Mouse (Mus musculus) liver, embryonic 13.5 days (tissue): ENCODE results near the gene Hivep3. TPM values are rescaled to one million over a fixed set of nuclear protein-coding genes. Genes with fewer than 3 reads are reported as not detected.

Source experiments
- ATAC-seq: fragments of 200-750 bp; cut with Nextera tagmentation; 2 replicates; pipeline ENCODE4 v1.8.0; 2017; ENCODE audit warnings: low read depth, mild to moderate bottlenecking, moderate number of reproducible peaks, moderate library complexity
- DNase-seq: peaks from one replicate; pipeline ENCODE4 v3.0.0; 2022
- H3K27ac ChIP-seq: fragments of 300-500 bp; sonication (generic); 2 replicates; pipeline ENCODE4 v1.5.1; 2015; ENCODE audit warnings: moderate library complexity, mild to moderate bottlenecking, inconsistent platforms
- H3K27me3 ChIP-seq: fragments of 300-500 bp; sonication (generic); 2 replicates; pipeline ENCODE4 v1.6.1; 2015; ENCODE audit warnings: mild to moderate bottlenecking, inconsistent platforms
- H3K36me3 ChIP-seq: fragments of 300-500 bp; sonication (generic); 2 replicates; pipeline ENCODE4 v1.6.1; 2015; ENCODE audit warnings: mild to moderate bottlenecking, inconsistent platforms
- H3K4me1 ChIP-seq: fragments of 300-500 bp; sonication (generic); replicated peaks from 2 replicates; pipeline ENCODE4 v1.6.1; 2015; ENCODE audit warnings: inconsistent platforms
- H3K4me2 ChIP-seq: fragments of 300-500 bp; sonication (generic); 2 replicates; pipeline ENCODE4 v1.6.1; 2015; ENCODE audit warnings: inconsistent platforms, mild to moderate bottlenecking, moderate library complexity
- H3K4me3 ChIP-seq: fragments of 300-500 bp; sonication (generic); replicated peaks from 2 replicates; pipeline ENCODE4 v1.5.1; 2015; ENCODE audit warnings: mild to moderate bottlenecking, inconsistent platforms
- H3K9ac ChIP-seq: fragments of 300-500 bp; sonication (generic); 2 replicates; pipeline ENCODE4 v1.6.1; 2015; ENCODE audit warnings: mild to moderate bottlenecking, inconsistent platforms
- H3K9me3 ChIP-seq: fragments of 300-500 bp; sonication (generic); replicated peaks from 2 replicates; pipeline ENCODE4 v1.6.1; 2016; ENCODE audit warnings: inconsistent platforms
- WGBS: fragments of 180-500 bp; shearing (Covaris S2); methylation state at CpG from one replicate; pipeline ENCODE4 v1.1.7; 2015; ENCODE audit not compliant: insufficient replicate concordance; 5-methylcytosine and 5-hydroxymethylcytosine counted together
- polyA plus RNA-seq: library from polyadenylated mRNA; unstranded; fragments of >200 nt; fragmentation: Nextera tagmentation; extraction: Ambion mirVana; gene quantifications from 2 replicates; pipeline ENCODE4 v1.2.1, GENCODE M21; 2015

Gene Hivep3
- polyA plus RNA-seq, 1 experiment from 2014 or later: 2.1 TPM

DNA sequence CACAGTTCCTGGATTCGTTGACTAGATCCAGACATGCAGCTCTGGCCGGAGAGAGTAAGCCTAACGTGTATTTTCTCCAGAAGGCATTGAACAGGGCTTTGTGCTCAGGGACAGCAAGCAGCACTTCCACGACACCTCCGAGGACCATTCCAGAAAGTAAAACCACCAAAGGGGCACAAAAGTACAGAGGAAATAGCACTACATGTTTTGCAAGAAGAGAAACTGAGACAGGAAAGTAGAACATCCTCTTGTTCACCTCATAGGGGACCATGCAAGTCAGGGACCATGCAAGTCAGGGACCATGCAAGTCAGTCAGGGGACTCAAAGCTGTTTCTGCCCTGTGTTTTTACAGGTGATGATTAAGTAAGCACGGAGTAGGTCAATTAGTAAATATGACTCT lies 272.5 kb downstream of the Hivep3 start:
- no peak for DNase-seq
- ATAC-seq: no peak
- no peak overlapping the region for H3K4me2 ChIP-seq
- WGBS: 46% methylated on average over 6 of the region's 6 CpGs
- H3K27ac ChIP-seq: no peak overlapping the region
- H3K9ac ChIP-seq: no peak overlapping the region
- no peaks in the 10 kb centered on the region for H3K9me3 ChIP-seq
- H3K27me3 ChIP-seq: no peaks in the 10 kb centered on the region
- no peak overlapping the region for H3K4me3 ChIP-seq
- no peaks in the 10 kb centered on the region for H3K4me1 ChIP-seq
- no peaks in the 10 kb centered on the region for H3K36me3 ChIP-seq

DNA sequence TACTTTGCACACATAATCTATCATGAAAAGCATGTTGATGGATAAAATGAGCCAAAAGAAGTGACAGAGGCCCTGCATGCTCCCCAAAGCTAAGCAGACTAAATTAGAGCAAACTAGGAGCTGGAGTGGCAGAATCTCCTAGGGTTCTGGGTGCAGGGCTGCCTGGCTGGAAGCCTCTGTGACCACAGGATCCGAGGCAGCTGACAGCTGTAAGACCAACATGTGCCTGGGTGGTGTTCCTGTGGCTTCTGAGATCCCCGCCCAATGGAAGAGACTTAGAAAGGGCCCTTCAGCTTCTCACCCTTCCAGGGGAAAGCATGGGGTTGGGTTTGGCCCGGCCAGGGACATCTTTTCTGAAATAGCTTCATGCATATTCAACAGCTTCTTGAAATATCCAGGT lies 274.3 kb downstream of the Hivep3 start:
- H3K4me2 ChIP-seq: no peak overlapping the region
- no peak overlapping the region for H3K27ac ChIP-seq
- no peaks in the 10 kb centered on the region for H3K4me1 ChIP-seq
- DNase-seq (no peak), ATAC-seq (no peak)
- H3K9ac ChIP-seq: no peak overlapping the region
- H3K9me3 ChIP-seq: no peaks in the 10 kb centered on the region
- no peak overlapping the region for H3K4me3 ChIP-seq
- H3K36me3 ChIP-seq: no peaks in the 10 kb centered on the region
- H3K27me3 ChIP-seq: no peaks in the 10 kb centered on the region
- WGBS: 22% methylated on average over 3 of the region's 3 CpGs

DNA sequence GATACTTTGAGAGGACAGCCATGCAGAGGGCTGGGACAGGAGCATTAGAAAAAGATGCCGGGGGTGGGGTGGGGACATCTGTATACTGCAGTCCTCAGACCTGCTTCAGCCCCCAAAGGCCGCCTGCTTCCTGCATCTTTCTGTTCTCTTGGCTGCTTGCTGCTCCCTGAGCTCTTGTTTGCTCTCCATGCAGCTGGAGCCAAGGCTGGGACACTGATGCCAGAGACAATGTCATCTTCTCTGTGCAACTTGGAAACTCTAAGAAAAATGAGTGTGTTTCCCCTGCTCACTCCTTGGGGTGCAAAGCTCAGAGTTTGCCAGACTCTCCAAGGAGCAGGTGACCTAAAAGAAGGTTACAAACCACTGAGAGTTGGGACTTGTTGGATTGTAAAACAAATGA lies 275.6 kb downstream of the Hivep3 start:
- Histone ChIP-seq H3K27ac (no peak overlapping the region), H3K9ac (no peak overlapping the region), H3K27me3 (no peaks in the 10 kb centered on the region), H3K4me2 (no peak overlapping the region), H3K9me3 (no peaks in the 10 kb centered on the region), H3K4me3 (no peak overlapping the region), H3K36me3 (no peaks in the 10 kb centered on the region), H3K4me1 (no peaks in the 10 kb centered on the region)
- ATAC-seq: no peak
- no peak for DNase-seq
- 49% methylated on average over 2 of the region's 2 CpGs for whole genome bisulfite sequencing

DNA sequence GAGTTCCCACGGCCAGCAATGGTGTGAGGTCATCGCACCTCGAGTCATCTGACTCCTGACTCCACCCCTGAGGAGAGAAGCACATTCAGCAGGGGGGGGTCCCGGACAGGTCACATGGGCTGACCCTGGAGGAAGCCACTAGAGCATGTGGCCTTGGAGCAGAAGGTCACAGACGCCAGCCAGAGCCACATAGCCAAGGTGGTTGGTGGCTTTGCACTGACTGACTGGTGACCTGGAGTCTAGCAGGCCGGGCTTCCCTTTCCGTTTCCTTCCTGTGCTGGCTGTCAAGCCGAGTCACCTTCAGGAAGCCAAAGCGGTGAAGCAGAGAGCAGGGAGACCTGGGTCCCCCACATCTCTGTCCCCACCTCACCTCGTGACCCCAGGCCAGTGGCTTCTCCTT lies 278.2 kb downstream of the Hivep3 start:
- DNase-seq: no peak
- H3K27ac ChIP-seq: no peak overlapping the region

DNA sequence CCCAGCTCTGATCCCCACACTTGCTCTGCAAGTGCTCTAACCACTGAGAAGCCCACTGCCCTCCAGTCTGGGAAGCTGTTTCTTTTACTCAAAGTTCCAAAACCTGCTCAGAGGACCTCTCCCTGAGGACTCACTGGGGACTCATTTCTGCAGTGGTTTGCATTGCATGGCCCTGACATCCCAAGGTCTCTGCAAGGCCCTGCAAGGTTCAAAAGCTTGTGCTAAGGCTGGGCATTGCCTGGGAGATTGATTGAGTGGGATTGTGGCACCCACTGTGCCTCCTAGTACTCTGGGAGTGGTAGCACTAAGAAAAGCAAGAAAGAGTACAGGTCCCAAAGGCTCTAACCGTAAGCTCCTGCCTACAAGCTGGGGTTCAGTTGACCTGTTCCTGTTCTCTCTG lies 279.3 kb downstream of the Hivep3 start:
- Histone ChIP-seq H3K9me3 (no peaks in the 10 kb centered on the region), H3K27ac (no peak overlapping the region), H3K9ac (no peak overlapping the region), H3K4me2 (no peak overlapping the region), H3K4me1 (no peaks in the 10 kb centered on the region), H3K4me3 (no peak overlapping the region), H3K27me3 (no peaks in the 10 kb centered on the region), H3K36me3 (no peaks in the 10 kb centered on the region)
- DNase-seq: no peak
- no peak for ATAC-seq
- WGBS: 65% methylated on average over 1 of the region's 1 CpGs

More for the DNA sequence above, 278.2 kb downstream of the Hivep3 start:
- no peaks in the 10 kb centered on the region for H3K4me1 ChIP-seq
- H3K36me3 ChIP-seq: no peaks in the 10 kb centered on the region
- H3K4me2 ChIP-seq: no peak overlapping the region
- no peaks in the 10 kb centered on the region for H3K9me3 ChIP-seq
- ATAC-seq: no peak
- 24% methylated on average over 10 of the region's 10 CpGs for WGBS
- no peak overlapping the region for H3K4me3 ChIP-seq
- H3K9ac ChIP-seq: no peak overlapping the region
- no peaks in the 10 kb centered on the region for H3K27me3 ChIP-seq

DNA sequence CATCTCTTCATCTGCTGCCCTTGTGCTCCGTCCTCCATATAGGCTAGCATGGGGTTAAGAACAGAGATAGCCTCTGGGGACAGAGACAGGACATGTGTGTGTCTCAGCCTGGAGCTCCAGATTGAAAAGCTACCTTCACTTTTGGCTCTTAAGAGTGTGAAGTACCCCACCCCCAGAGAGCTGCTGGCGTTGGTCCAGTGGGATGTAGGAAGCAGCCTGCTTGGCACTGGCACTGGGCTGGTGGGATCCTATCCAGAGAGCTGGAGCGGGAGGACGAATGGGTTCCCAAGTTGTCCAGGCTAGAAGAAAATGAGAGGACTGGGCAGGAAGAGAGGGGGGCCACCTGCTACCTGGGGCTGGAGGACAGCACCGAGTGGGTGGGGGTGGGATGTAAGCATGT lies 284.8 kb downstream of the Hivep3 start:
- ATAC-seq: no peak
- Histone ChIP-seq H3K9me3 (no peaks in the 10 kb centered on the region), H3K36me3 (no peaks in the 10 kb centered on the region), H3K27me3 (no peaks in the 10 kb centered on the region), H3K27ac (no peak overlapping the region), H3K4me2 (no peak overlapping the region), H3K4me3 (no peak overlapping the region), H3K4me1 (no peaks in the 10 kb centered on the region), H3K9ac (no peak overlapping the region)
- WGBS: 63% methylated on average over 5 of the region's 5 CpGs
- DNase-seq: no peak

DNA sequence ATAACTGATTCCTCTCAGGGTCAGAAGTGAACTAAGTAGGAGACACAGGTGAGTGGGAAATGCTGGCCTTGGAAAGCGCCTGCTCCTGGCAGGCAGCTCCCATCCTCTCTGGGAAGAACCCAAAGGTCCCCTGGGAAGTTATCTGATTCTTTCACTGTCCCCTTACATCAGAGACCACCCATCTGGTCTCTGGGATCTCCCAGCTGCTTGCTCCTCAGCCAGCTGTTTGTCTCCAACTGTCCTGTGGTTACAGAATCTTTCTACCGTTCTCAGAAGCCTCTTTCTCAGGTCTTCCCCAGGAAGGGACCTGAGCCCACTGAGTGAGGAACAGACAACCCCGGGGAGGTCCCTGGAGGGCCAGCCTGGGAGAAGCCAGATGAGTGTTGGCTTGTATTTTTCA lies 288.8 kb downstream of the Hivep3 start:
- 37% methylated on average over 3 of the region's 3 CpGs for WGBS
- H3K4me3 ChIP-seq: no peak overlapping the region
- ATAC-seq: no peak

DNA sequence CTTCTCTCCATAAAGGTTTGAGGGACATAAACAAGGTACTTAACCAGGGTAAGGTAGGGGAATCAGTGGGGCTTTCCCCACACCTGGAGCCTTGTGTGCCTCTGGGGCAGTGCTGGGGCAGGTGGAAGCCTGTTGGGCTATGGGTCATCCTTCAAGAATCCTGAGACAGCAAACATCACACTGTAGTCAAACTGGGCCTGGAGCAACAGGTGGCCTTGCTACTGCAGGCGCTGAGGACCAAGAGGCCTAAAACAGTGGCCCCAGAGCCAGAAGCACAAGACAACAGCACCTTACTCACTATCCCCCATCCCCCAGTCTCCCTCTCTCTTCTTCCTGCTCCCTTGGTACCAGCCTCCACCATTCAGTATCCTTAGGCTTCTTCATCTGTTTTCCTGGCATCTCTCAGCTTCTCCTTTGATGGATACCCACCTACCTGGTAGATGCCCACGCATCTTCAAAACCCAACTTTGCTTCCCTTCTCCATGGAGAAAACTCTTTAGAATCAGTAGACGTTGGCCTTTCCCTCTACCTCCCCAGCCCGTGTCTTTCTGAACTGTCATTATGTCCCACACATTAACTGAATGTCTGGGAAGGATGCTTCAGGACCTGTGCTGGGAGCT lies 289.7 kb downstream of the Hivep3 start:
- DNase-seq (no peak), ATAC-seq (no peak)
- H3K9ac ChIP-seq: no peak overlapping the region
- H3K4me3 ChIP-seq: no peak overlapping the region
- no peak overlapping the region for H3K27ac ChIP-seq
- no peaks in the 10 kb centered on the region for H3K36me3 ChIP-seq
- H3K4me1 ChIP-seq: no peaks in the 10 kb centered on the region
- no peaks in the 10 kb centered on the region; the same call in 1 of the 2 replicates for H3K27me3 ChIP-seq
- H3K4me2 ChIP-seq: no peak overlapping the region
- no peaks in the 10 kb centered on the region for H3K9me3 ChIP-seq
- WGBS: 57% methylated on average over 4 of the region's 4 CpGs

More for the DNA sequence above, 288.8 kb downstream of the Hivep3 start:
- H3K9me3 ChIP-seq: no peaks in the 10 kb centered on the region
- H3K9ac ChIP-seq: no peak overlapping the region
- no peaks in the 10 kb centered on the region for H3K4me1 ChIP-seq
- H3K27me3 ChIP-seq: no peaks in the 10 kb centered on the region
- no peak for DNase-seq
- H3K27ac ChIP-seq: no peak overlapping the region
- no peaks in the 10 kb centered on the region for H3K36me3 ChIP-seq
- no peak overlapping the region for H3K4me2 ChIP-seq

DNA sequence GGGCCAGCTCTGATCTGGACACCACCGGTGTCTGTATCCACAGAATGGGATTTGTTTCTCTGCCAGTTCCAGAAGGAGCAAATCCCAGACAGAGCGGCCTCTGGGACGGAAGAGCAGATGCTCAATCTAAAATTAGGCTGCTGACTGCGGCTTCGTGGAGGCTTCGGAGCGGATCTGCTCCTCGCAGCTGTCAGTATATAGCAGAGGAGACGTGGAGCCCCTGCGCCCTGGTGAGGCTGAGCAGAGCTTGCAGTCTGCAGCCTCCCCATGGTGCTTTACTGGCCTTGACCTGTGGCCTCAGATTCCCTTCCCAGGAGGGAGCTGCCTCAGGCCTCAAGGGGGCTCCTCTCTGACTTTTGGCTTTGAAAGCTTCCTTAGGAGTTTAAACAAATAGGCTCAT lies 290.5 kb downstream of the Hivep3 start:
- Histone ChIP-seq H3K9ac (no peak overlapping the region), H3K4me3 (no peak overlapping the region), H3K9me3 (no peaks in the 10 kb centered on the region), H3K4me1 (no peaks in the 10 kb centered on the region), H3K27me3 (no peaks in the 10 kb centered on the region; the same call in 1 of the 2 replicates), H3K27ac (no peak overlapping the region), H3K36me3 (no peaks in the 10 kb centered on the region), H3K4me2 (no peak overlapping the region)
- ATAC-seq (no peak), DNase-seq (no peak)
- 64% methylated on average over 10 of the region's 10 CpGs for WGBS

DNA sequence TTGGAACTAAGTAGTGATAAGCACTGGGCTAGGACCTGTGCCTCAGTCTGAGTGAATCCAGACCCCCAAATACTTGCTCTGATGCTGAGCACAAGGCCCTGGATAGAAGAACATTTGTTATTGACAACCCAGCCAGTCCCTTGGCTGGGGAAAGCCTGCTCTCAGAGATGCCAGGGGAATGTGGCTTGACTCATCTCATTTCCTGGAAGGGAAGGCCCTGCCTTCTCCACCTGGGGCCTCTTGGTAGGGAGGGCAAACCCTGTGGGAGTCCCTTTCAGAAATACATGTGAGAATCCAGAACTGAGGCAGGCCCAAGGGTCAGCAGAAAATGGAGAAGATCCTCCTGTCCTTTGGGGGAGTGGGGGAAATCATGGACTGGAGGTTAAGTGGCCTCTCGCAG lies 294.1 kb downstream of the Hivep3 start:
- ATAC-seq: no peak
- Histone ChIP-seq H3K27ac (no peak overlapping the region), H3K9me3 (no peaks in the 10 kb centered on the region), H3K4me2 (no peak overlapping the region), H3K27me3 (peaks cover 22% of the 10 kb centered on the region), H3K9ac (no peak overlapping the region), H3K4me1 (no peaks in the 10 kb centered on the region), H3K36me3 (no peaks in the 10 kb centered on the region), H3K4me3 (no peak overlapping the region)
- DNase-seq: no peak
- WGBS: 71% methylated on average over 1 of the region's 1 CpGs

DNA sequence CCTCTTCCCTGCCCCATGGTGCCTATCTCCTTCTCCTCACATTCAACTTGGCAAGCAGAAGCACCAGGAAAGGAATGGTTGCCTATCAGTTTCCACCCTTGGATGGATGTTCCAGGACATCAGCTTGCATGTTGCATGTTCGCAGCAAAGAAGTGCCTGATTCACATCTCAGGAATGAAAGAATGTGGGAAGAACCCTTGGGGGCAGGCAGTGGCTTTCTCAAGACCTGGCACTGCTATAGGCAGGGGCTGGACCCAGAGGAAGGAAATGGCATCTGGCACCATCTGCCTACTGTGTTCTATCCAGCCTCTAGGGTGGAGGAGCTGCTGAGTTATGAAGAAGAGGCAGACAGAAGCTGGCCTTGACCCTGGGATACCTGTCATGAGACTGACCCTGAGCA lies 296.4 kb downstream of the Hivep3 start:
- Histone ChIP-seq H3K9ac (no peak overlapping the region), H3K4me2 (no peak overlapping the region), H3K9me3 (no peaks in the 10 kb centered on the region), H3K27ac (no peak overlapping the region), H3K27me3 (peaks cover 44% of the 10 kb centered on the region), H3K4me3 (no peak overlapping the region), H3K36me3 (no peaks in the 10 kb centered on the region), H3K4me1 (no peaks in the 10 kb centered on the region)
- DNase-seq (no peak), ATAC-seq (no peak)
- 54% methylated on average over 1 of the region's 1 CpGs for WGBS

DNA sequence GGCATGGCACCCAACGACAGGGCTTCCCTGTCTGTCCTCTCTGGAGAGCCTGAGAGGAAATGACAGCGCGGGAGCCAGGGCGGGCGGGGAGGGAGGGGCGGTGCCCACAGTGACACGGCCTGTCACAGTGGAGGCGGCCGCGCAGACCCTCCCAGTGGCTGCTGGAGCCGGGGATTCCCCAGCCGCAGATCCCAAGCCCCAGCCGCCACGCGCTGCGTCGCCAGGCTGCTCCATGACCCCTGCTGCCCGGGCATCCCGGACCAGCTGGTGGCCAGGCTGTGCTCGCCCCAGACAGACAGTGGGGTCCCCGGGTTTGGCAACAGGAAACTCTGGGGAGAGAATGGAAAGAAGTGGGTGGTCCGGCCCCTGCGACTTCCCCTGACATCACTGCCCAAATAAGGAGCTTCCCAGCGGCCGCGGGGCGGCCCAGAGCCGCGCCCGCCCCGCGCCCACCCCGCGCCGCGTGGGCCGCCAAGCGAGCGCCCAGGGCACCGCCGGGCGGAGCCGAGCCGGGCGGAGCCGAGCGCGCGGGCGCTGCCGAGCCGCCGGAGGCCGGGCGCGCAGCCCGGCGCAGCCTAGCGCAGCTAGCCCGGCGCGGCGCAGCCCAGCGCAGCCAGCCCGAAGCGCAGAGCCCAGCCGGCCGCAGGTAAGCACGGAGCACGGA lies 298.9 kb downstream of the Hivep3 start:
- no peaks in the 10 kb centered on the region for H3K36me3 ChIP-seq
- H3K4me2 ChIP-seq: peak overlapping the region; percentile 67
- under 1% methylated on average over 61 of the region's 70 CpGs for WGBS
- ATAC-seq (peak; percentile 51), DNase-seq (no peak)
- no peaks in the 10 kb centered on the region for H3K4me1 ChIP-seq
- no peaks in the 10 kb centered on the region for H3K9me3 ChIP-seq
- H3K27me3 ChIP-seq: peaks cover 55% of the 10 kb centered on the region
- H3K27ac ChIP-seq: no peak overlapping the region
- peak overlapping the region; percentile 50 for H3K4me3 ChIP-seq
- H3K9ac ChIP-seq: no peak overlapping the region
